Mouse (Mus musculus) layer of hippocampus, adult 9-10 months (tissue): ENCODE measurements around the gene Ulk3.

Source experiments
- DNase-seq: peaks from one replicate; pipeline ENCODE4 v3.0.0; 2022; ENCODE audit warnings: low spot score

Gene Ulk3

DNA sequence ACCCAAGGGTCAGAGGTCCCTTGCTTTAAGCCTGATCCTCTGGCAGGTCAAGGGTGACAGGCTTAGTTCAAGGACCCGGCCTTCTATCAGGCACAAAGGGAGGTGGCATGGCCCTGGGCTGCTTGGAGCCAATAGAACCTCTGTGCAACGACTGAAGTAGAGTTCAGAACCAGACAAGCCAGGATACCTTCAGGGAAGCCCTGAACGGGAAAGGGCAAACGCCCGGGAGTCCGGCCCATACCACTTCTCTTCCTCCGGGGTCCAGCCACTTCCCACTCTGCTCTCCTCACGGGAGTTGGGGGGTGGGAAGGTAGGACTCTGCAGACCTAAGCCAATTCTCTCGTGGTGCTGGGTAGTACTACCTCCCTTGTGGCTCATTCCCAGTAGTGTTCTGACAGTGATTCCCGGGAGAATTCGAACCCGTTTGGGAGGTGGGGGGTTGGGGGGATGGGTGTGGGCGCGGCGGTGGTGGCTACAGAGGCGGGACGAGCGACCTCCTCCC, 55.2 kb downstream of the Ulk3 start:
- DNase-seq, result no peak

DNA sequence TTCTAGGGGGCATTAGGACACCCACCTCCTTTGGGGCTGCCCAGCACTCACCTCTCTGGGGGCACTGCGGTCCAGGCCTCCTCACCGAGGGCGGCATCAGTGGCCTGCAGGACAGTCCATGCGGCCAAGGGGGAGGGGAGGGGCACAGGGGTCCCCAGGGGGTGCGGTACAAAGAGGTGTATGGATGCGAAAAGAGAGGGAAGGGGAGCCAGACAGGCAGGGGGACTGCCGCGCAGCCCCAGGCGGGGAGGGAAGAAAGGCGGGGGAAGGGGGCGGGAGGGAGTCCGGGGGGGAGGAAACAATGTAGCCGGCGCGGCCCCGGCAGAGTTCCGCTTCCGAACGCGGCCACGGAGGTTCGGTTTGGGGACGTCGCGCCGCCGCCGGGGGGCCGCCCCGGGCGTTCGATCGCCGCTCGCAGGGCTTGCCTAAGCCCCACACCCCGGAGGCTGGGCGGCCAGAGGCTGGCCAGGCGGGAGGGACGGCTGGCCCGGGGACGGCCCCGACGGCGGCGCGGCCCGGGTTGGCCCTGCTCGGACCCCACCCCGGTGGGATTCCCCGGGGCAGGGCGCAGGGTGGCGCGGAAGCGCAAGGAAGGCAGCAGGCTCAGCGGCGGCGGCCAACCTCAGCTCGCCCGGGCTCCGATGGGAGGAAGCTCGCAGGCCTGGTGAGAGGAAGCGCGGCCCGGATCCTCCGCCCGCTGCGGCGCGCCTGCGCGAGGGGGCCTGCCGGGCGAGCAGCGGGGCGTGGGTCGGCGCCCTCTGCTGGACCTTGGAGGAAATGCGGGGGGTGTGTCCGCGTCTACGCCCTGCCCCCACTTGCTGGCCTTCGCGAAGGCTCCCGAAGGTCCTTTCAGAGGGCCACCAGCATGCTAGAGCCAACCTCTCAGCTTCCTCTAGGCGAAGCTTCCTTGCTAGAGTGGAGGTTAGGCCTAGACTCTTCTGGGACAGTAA, 56.0 kb downstream of the Ulk3 start:
- peak; percentile 76 for DNase-seq
